Mouse (Mus musculus) ES-E14 (cell line): Measurements from ENCODE around the gene Lhx2. TPM values are rescaled to one million over a fixed set of nuclear protein-coding genes. Genes with fewer than 3 reads are reported as not detected.

Experiments used
- DNase-seq: peaks from one replicate; pipeline ENCODE4 v3.0.0-alpha.2; 2013; ENCODE audit warnings: low read depth, low spot score
- H3K27ac ChIP-seq: 2 replicates; pipeline ENCODE4 v1.5.1; 2012; ENCODE audit warnings: low read depth, mild to moderate bottlenecking, low read length, moderate library complexity, mixed read lengths; ENCODE audit not compliant: poor library complexity, insufficient read depth, severe bottlenecking
- H3K36me3 ChIP-seq: 2 replicates; pipeline ENCODE4 v1.6.1; 2012; ENCODE audit warnings: mild to moderate bottlenecking, low read length, moderate library complexity, mixed read lengths; ENCODE audit not compliant: control insufficient read depth, poor library complexity, insufficient read depth, severe bottlenecking
- H3K4me1 ChIP-seq, 2 experiments: fragments of 150-350 bp in 1 of 2; sonication (generic) in 1 of 2; 2 replicates each; pipeline ENCODE4 v1.6.1; 2012; ENCODE audit warnings: low read length in 2 of 2, mild to moderate bottlenecking in 1 of 2, mixed read lengths in 1 of 2; ENCODE audit not compliant: control insufficient read depth in 2 of 2, insufficient read depth in 2 of 2, poor library complexity in 1 of 2
- H3K4me3 ChIP-seq, 2 experiments: fragments of 150-350 bp in 1 of 2; sonication (generic) in 1 of 2; 2 replicates each; pipeline ENCODE4 v1.5.1; 2012; ENCODE audit warnings: low read length in 2 of 2, low read depth in 1 of 2, mild to moderate bottlenecking in 1 of 2, mixed read lengths in 1 of 2; ENCODE audit not compliant: insufficient read depth in 1 of 2, poor library complexity in 1 of 2, severe bottlenecking in 1 of 2
- H3K9ac ChIP-seq: 2 replicates; pipeline ENCODE4 v1.6.1; 2012; ENCODE audit warnings: low read depth, mild to moderate bottlenecking, low read length, mixed read lengths; ENCODE audit not compliant: poor library complexity, insufficient read depth, severe bottlenecking
- H3K9me3 ChIP-seq: fragments of 150-350 bp; sonication (generic); 2 replicates; pipeline ENCODE4 v1.6.1; 2012; ENCODE audit warnings: low read depth, mild to moderate bottlenecking, low read length; ENCODE audit not compliant: control insufficient read depth, insufficient read depth
- CHD2 ChIP-seq: IDR thresholded peaks from 2 replicates; pipeline ENCODE4 v1.6.1; 2014; ENCODE audit warnings: mild to moderate bottlenecking, low read depth, low read length, inconsistent platforms
- HCFC1 ChIP-seq: IDR thresholded peaks from 2 replicates; pipeline ENCODE4 v1.6.1; 2012; ENCODE audit warnings: low read length, inconsistent platforms, borderline replicate concordance; ENCODE audit not compliant: insufficient read depth
- MAFK ChIP-seq: IDR thresholded peaks from 2 replicates; pipeline ENCODE4 v1.6.1; 2014; ENCODE audit warnings: mild to moderate bottlenecking, low read depth, low read length, inconsistent platforms; ENCODE audit not compliant: insufficient read depth
- ZC3H11A ChIP-seq: IDR thresholded peaks from 2 replicates; pipeline ENCODE4 v1.6.1; 2012; ENCODE audit warnings: low read depth, mild to moderate bottlenecking, inconsistent platforms, low read length, borderline replicate concordance
- ZNF384 ChIP-seq: IDR thresholded peaks from 2 replicates; pipeline ENCODE4 v1.6.1; 2012; ENCODE audit warnings: low read depth, low read length, inconsistent platforms
- in situ Hi-C, 2 experiments: fragments of 600-800 bp; cut with MboI; formaldehyde crosslinking; loops; one replicate each; pipeline ENCODE4 v1.15.1; 2025; ENCODE audit warnings: low sequenced_read_pairs in 2 of 2, inconsistent platforms in 1 of 2; ENCODE audit not compliant: unreplicated experiment in 2 of 2
- total RNA-seq: library from RNA; depleted of rRNA; stranded (reverse); fragments of 300-350 nt; gene quantifications from 2 replicates; pipeline ENCODE4 v1.2.3, GENCODE M21; 2012

Gene Lhx2
- total RNA-seq, 1 experiment: 0.36 TPM

DNA sequence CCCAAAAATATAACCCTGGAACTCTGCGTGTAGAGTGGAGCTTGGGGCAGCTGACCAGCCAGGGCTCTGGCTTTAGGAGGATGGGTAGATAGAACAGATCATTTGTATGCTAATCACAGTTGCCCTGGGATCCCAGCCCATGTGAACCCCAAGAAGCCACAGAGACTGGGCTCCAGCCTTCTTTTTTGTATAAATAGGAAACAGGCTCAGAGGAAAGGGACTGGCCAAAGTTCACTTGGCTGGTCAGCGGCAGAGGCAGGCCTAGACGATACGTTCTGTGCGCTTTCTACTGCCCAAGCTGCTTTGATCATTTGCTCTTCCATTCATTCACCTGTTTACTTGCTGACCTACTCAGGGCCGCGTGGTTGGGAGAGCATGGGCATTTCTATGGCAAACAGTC lies 27.1 kb downstream of the Lhx2 start:
- in situ Hi-C loops: no loop called here
- no peaks in the 10 kb centered on the region for H3K36me3 ChIP-seq

DNA sequence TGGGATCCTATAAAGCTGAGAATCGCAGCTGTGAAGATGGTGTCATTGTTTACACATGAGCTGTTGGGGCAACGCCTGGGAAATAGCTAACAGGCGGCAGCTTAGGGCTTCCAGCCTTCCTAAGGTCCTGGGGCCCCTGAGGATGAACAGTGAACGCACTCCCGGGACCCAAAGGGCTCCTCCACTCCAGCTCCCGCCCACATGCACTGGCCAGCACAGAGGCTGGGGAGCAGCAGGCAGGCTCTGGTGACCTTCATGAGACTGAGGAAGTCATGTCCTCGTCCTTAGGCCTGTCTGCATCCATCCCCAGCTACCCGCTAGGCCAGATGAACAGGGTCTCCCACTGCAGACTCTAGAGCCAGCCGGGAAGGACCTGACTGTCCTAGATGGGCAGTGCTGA lies 27.9 kb downstream of the Lhx2 start:
- Histone ChIP-seq H3K27ac (no peak overlapping the region), H3K9me3 (no peaks in the 10 kb centered on the region), H3K4me3 (no peak overlapping the region), H3K36me3 (no peaks in the 10 kb centered on the region), H3K9ac (no peak overlapping the region), H3K4me1 (0 out of 4 replicates have a peak, but pooled peaks cover 0 to 2% of the 10 kb centered on the region in 2 experiments)
- DNase-seq: no peak
- in situ Hi-C loops: no loop called here
- TF ChIP-seq HCFC1 (no peak), ZNF384 (no peak), MAFK (no peak), CHD2 (no peak), ZC3H11A (no peak)

More for the DNA sequence above, 27.1 kb downstream of the Lhx2 start:
- H3K27ac ChIP-seq: no peak overlapping the region
- no peak overlapping the region for H3K4me3 ChIP-seq
- H3K9ac ChIP-seq: no peak overlapping the region
- TF ChIP-seq ZC3H11A (no peak), HCFC1 (no peak), MAFK (no peak), CHD2 (no peak), ZNF384 (no peak)
- DNase-seq: no peak
- H3K9me3 ChIP-seq: no peaks in the 10 kb centered on the region
- H3K4me1 ChIP-seq: 0 out of 4 replicates have a peak, but pooled peaks cover 0 to 2% of the 10 kb centered on the region in 2 experiments

DNA sequence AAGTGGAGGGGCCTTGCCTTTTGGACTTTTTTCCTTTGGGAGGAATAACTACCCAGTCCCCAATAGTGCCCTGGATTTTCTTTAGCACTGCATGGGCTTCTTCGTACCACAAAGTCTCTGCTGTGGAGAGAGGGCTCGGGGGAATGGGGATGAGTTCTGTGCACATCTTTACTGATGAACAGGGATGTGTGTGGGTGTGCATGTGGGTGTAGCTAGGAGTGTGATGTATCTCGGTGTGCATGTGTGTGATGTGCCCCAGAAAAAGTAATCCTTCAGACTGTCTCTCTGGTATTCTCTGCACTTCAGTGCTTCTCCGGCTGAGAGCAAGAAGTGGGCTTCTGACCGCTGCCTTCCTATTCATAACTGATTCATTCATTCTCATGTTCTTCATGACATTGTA lies 28.8 kb downstream of the Lhx2 start:
- H3K36me3 ChIP-seq: no peaks in the 10 kb centered on the region
- DNase-seq: no peak
- TF ChIP-seq MAFK (no peak), HCFC1 (no peak), CHD2 (no peak), ZC3H11A (no peak), ZNF384 (no peak)
- no peak overlapping the region for H3K4me3 ChIP-seq
- 0 out of 4 replicates have a peak, but pooled peaks cover 0 to 2% of the 10 kb centered on the region in 2 experiments for H3K4me1 ChIP-seq
- H3K27ac ChIP-seq: no peak overlapping the region
- in situ Hi-C loops: no loop called here
- no peak overlapping the region for H3K9ac ChIP-seq
- H3K9me3 ChIP-seq: no peaks in the 10 kb centered on the region

DNA sequence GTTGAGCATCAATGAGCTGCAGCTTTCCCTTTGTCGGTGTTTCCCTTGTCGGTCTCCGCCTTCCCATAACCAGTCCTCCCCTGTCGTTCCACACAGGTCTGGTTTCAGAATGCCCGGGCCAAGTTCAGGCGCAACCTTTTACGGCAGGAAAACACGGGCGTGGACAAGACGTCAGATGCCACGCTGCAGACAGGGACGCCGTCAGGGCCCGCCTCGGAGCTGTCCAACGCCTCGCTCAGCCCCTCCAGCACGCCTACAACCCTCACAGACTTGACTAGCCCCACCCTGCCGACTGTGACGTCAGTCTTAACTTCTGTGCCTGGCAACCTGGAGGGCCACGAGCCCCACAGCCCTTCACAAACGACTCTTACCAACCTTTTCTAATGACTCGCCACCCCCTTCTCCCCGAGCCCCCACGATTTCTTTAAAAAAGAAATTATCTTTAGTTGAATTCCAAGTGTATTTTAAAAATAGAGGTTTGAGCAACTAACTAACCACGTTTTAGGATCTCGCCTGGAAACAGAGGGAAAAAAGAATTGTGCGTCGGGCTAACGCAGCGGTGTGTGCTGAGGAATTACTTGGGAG lies 29.8 kb downstream of the Lhx2 start:
- Histone ChIP-seq H3K4me3 (no peak overlapping the region), H3K27ac (no peak overlapping the region), H3K4me1 (0 out of 4 replicates have a peak, but pooled peaks cover 0 to 2% of the 10 kb centered on the region in 2 experiments), H3K9me3 (no peaks in the 10 kb centered on the region), H3K9ac (no peak overlapping the region), H3K36me3 (no peaks in the 10 kb centered on the region)
- DNase-seq: peak; percentile 49
- in situ Hi-C loops: no loop called here
- TF ChIP-seq ZNF384 (no peak), ZC3H11A (no peak), HCFC1 (no peak), CHD2 (no peak), MAFK (no peak)
